Mouse (Mus musculus) 416B (cell line): Measurements from ENCODE around the gene Prickle1.

Experiments
- DNase-seq: peaks from one replicate; pipeline ENCODE4 v3.0.0; 2011; ENCODE audit warnings: low read depth

Prickle1 gene

GRCm38 (mm10) chr15:93594888-93595698 is 598 bp downstream of the Prickle1 start:
- DNase-seq, result peak; percentile 78

GRCm38 (mm10) chr15:93594296-93594887 is 1.3 kb downstream of the Prickle1 start:
- DNase-seq, result no peak

GRCm38 (mm10) chr15:93592596-93592995 is 3.1 kb downstream of the Prickle1 start:
- no peak for DNase-seq

GRCm38 (mm10) chr15:93591831-93592321 is 3.8 kb downstream of the Prickle1 start:
- no peak for DNase-seq

DNA sequence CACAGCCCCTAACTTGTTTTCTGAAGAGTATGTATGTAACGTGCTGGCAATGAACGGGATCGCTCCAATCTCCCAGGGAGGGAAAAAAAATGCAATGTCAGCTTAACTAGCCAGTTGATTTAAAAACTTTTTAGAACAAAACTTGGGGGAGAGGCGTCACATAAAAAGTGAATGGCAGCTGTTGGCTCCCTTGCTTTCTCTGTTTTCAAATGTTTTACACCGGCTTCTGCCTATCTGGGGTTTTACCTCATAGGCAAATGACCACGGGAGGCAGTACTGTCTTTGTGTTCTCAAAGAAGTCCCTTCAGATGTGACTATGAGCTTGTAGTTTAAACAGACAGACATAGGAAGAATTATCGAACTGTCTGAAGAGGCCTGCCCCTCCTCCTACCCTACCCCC is 4.3 kb downstream of the Prickle1 start:
- no peak for DNase-seq

- DNase-seq, result no peak
Measured at GRCm38 (mm10) chr15:93588401-93588800, 7.3 kb downstream of the Prickle1 start.

DNA sequence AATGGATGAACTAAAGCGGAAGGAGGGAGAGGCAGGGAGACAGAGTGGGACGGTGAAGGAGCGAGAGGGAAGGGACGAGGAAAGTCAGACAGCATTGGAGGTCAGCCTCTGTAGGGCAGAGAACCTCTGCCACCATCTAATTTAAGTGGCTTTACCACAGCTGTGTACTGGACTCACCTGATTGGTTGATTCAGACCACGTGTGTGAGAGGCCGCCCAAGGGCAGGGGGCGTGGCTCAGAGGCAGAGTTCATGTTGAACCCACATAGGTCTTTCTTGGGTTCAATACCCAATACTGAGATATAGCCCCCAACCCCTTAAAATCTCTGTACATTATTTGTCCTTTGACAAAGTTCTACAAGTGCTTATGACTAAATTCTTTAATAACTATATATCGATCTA is 8.0 kb downstream of the Prickle1 start:
- DNase-seq, result peak; percentile 21

- no peak for DNase-seq
Measured at GRCm38 (mm10) chr15:93583051-93583450, 12.6 kb downstream of the Prickle1 start.

GRCm38 (mm10) chr15:93581736-93582135 is 14.0 kb downstream of the Prickle1 start:
- no peak for DNase-seq

DNA sequence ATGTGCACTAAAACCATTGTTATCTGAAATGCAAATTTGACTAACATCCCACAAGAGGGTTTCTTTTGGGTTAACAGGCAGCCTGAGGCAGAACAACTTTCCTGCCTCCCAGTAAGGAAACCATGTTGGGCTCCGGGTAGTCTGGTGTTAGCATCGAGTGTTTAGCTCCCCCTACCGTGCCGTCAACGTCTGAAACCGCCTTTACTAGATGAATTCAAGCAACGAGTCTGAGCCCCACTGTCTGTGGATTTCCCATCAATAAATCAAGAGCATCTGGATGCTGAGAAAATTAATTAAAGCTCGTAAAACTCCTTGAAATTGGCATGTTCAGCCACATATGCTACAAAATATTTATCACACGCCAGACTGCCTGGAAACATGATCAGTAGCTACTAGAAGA is 15.8 kb downstream of the Prickle1 start:
- no peak for DNase-seq

DNA sequence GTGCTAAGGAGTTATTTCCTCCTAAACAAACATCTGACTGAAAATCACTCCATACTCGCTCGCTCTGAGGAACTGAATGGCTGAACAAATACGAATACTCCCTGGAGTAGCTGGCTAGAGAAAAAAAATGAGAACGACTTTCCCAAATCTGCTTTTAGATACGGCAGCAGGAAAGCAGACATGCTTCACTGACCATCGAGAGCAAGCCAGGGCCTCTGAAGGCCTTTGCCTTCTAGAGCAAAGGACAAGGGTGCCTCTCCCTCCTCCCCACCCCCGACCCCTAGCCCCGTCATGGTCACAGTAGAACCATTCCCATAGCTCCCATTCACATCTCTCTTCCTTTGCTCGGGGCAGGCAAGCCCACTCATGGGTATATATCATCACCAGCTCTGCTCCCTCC is 16.6 kb downstream of the Prickle1 start:
- no peak for DNase-seq

GRCm38 (mm10) chr15:93576361-93576760 is 19.3 kb downstream of the Prickle1 start:
- DNase-seq, result no peak

DNA sequence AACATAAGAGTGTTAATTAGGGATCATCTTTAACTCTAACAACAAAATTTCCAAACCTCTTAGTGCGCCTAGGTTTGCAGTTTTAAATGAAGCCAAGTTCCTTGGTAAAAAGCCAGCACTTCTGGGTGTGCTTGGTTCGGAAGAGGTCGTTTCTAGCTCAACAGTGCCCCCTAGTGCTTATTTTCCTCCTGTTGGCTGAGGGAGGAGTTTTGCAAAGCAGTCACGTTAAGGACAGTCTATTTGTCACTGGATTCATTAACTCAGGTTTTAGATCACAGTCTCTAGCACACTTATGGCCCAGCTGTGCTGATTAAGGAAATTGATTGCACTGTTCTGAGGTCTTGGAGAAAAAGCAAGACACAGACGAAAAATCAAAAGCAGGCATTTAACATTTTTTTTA is 19.8 kb downstream of the Prickle1 start:
- DNase-seq, result peak; percentile 94

GRCm38 (mm10) chr15:93572889-93573288 is 22.8 kb downstream of the Prickle1 start:
- DNase-seq, result no peak

DNA sequence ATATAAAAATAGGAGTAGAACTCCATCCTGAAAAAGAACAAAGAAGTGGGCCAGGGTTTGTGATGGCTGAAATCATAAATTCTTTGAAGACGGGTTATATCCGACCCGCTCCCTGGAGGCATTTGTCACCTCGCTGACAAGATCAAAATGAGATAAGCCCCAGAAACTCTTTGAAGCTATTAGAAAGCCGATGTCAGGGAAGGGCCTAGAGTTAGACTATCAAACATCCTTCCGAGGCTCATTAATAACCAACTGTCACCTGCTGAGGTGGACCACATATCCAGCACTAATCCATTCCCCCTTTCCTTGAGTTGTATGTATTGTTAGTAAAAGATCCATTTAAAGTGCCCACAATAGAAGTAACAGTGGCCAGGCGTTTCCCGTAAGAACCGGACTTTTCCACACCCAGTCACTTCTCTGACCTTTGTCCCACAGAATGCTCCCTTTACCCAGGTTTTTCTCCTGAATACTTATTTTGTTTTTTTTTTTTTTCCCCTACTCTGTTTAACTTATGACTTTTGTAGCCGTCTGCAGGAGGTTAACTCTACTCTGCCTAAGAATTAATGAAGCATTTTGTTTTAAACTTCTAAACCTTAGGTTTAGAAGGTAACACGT is 24.7 kb downstream of the Prickle1 start:
- no peak for DNase-seq

DNA sequence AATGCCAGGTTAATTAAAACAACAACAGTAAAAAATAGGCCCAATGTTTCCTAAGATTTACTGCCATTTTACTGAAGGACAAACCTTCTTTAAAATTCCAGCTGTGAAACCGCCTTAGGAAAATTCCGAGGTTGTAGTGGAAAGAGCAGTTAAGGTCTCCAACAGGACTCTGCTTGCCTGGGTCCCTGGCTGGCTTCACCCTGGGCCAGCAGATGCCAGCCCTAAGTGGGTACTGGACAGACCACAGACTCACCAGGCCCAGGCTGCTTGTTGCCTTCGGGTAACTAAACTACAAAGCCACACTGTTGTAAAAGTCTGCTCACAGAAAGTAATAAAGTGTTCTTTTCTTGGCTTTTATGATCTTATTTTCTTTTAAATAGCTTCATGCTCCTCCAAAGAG is 26.8 kb downstream of the Prickle1 start:
- no peak for DNase-seq

GRCm38 (mm10) chr15:93567546-93568307 is 28.0 kb downstream of the Prickle1 start:
- no peak for DNase-seq

GRCm38 (mm10) chr15:93563491-93563890 is 32.2 kb downstream of the Prickle1 start:
- DNase-seq, result peak; percentile 75

DNA sequence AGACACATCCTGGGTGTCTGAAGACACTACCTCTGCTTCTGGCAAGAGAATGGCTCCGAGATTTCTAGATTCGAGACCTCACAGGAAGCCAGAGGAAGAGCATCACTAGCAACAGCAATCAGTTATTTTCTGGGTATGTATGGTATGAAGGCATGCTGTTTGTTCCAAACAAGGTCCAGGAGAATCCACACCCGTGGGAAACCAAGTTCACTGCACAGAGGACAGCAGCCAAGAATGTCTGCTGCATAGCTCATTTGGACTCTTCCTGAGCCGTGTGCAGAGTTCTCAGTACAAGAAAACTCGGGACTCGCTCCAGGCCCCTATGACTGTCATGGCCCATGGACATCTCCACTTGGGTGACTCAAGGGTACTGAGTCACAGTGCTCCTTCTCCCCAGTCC is 34.2 kb downstream of the Prickle1 start:
- no peak for DNase-seq

DNA sequence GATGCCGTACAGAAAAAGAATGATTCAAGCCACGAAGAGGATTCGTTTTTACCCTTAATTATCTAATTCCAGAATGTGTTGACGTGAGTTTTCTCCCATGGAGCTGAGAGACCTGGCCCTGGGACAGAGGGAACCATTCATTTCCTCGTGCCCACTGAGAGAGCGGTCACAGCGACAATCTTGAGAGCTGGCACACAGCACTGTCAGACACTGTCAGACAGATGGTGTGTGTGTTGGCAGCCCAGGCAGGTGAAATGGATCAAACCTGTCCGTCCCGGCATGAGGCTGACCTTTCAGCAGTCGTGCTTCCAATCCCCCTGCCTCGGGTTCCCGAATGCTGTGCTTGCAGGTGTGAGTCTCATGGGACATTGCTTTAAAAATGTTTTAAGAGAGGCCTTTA is 37.3 kb downstream of the Prickle1 start:
- no peak for DNase-seq

GRCm38 (mm10) chr15:93555719-93556118 is 40.0 kb downstream of the Prickle1 start:
- DNase-seq, result no peak

GRCm38 (mm10) chr15:93554203-93554851 is 41.4 kb downstream of the Prickle1 start:
- no peak for DNase-seq
